Mouse (Mus musculus) layer of hippocampus, adult 2 months (tissue): ENCODE data around the gene Rbpms2. TPM values are rescaled to one million over a fixed set of nuclear protein-coding genes. Genes with fewer than 3 reads are reported as not detected.
A peak's percentile ranks its signal among the peaks of the same experiment; 100 is the strongest.

Source experiments
- DNase-seq, 2 experiments: peaks; one replicate each; pipeline ENCODE4 v3.0.0; 2022; ENCODE audit warnings: low spot score in 2 of 2
- H3K27ac ChIP-seq: fragments of 200-600 bp; 2 replicates; pipeline ENCODE4 v1.8.1; 2022
- H3K4me3 ChIP-seq: fragments of 200-600 bp; 2 replicates; pipeline ENCODE4 v1.8.1; 2022; ENCODE audit warnings: mild to moderate bottlenecking
- CTCF ChIP-seq: fragments of 200-600 bp; conservative IDR thresholded peaks from 2 replicates; pipeline ENCODE4 v1.8.1; 2022; ENCODE audit warnings: antibody characterized with exemption, mild to moderate bottlenecking, moderate library complexity
- total RNA-seq, 2 experiments: library from RNA; stranded (reverse); gene quantifications; 2 replicates each; pipeline ENCODE4 v1.2.3; 2021

Gene Rbpms2
- total RNA-seq, 2 experiments from 2014 or later, result 2.1 to 2.8 TPM

DNA sequence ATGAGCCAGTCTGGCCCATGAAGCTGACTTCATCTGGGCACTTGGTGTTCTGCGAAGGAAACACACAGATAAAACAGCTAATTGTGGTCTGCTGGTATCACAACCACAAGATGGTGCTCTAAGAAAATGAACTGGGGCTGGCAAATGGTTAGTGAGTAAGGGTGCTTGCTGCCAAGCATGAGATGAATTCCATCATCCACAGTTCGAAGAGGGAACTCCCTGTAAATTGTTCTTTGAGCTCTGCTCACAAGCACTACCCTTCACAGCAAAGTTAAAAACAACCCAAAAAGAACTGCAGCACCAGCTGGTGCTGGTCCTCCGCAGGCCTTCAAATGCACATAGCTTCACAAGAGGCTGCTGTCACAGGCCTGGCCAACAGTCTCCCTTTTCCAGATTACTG is 66.2 kb downstream of the Rbpms2 start:
- peak; percentile 88 for TF ChIP-seq CTCF
- H3K4me3 ChIP-seq, result no peak overlapping the region
- H3K27ac ChIP-seq, result peak overlapping the region; percentile 77
- peak; percentile 70 to 85 for DNase-seq

GRCm38 (mm10) chr9:65696337-65696736 is 66.9 kb downstream of the Rbpms2 start:
- no peak for TF ChIP-seq CTCF

DNA sequence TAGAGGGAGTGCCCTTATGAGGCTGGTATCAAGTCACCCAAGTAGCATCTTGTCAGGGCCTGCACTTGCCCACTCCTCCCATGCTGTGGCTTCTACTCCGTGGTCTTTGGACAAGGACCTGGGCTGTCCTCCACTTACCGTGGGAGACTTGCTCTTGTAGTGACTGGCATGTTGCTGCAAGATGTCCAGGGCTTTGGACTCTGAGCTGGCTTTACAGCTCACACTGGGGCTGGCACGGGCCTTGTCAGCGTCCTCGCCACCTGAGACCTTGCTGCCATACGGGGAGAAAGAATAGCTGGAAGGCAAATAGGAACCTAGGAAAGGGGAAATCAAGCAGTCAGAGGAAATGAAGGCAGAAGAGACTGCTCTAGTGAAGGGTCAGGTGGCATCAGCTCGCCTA is 67.9 kb downstream of the Rbpms2 start:
- Histone ChIP-seq H3K27ac (peak overlapping the region; percentile 70), H3K4me3 (no peak overlapping the region)

More at GRCm38 (mm10) chr9:65696337-65696736, 66.9 kb downstream of the Rbpms2 start:
- Histone ChIP-seq H3K4me3 (no peak overlapping the region), H3K27ac (peak overlapping the region; percentile 70)
- no peak for DNase-seq

GRCm38 (mm10) chr9:65697992-65698391 is 68.5 kb downstream of the Rbpms2 start:
- TF ChIP-seq CTCF, result no peak

More for the DNA sequence above, 67.9 kb downstream of the Rbpms2 start:
- DNase-seq, result no peak
- no peak for TF ChIP-seq CTCF

GRCm38 (mm10) chr9:65700504-65700903 is 71.1 kb downstream of the Rbpms2 start:
- TF ChIP-seq CTCF, result no peak
- H3K27ac ChIP-seq, result no peak overlapping the region
- no peak for DNase-seq
- H3K4me3 ChIP-seq, result no peak overlapping the region

More at GRCm38 (mm10) chr9:65697992-65698391, 68.5 kb downstream of the Rbpms2 start:
- Histone ChIP-seq H3K27ac (peak overlapping the region; percentile 70; the same call in 1 of the 2 replicates), H3K4me3 (no peak overlapping the region)
- no peak for DNase-seq

DNA sequence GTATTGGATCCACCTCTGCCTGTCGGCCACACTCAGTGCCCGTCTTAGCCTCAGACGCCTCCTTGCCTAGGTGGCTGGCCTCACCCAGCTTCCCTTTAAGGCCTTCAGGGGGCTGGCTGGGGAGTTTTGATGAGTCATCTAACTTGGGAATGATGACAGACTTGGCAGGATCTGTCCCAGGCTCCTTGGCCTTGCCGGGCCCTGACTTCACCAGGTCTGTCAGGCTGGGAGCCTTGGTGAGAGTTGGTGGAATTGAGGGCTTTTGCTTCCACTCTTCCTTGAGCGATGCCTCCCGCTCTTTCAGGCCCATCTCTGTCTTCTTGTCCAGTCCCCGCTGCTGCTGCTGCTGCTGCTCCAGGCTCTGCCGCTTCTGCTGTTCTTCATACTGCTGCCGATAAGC is 72.8 kb downstream of the Rbpms2 start:
- Histone ChIP-seq H3K4me3 (no peak overlapping the region), H3K27ac (no peak overlapping the region)
- no peak for TF ChIP-seq CTCF
- no peak for DNase-seq

GRCm38 (mm10) chr9:65703241-65703640 is 73.8 kb downstream of the Rbpms2 start:
- Histone ChIP-seq H3K4me3 (no peak overlapping the region), H3K27ac (no peak overlapping the region)
- DNase-seq, result no peak
- TF ChIP-seq CTCF, result no peak

GRCm38 (mm10) chr9:65703926-65704595 is 74.6 kb downstream of the Rbpms2 start:
- H3K4me3 ChIP-seq, result no peak overlapping the region
- no peak for TF ChIP-seq CTCF
- no peak overlapping the region for H3K27ac ChIP-seq
- DNase-seq, result no peak

Other genes starting within 250 kb of the Rbpms2 start
- under 1 TPM; 0.29 to 0.44 TPM for gene Kbtbd13, start 238.0 kb upstream of the Rbpms2 start, total RNA-seq
- 1 to 10 TPM; 3.1 to 3.9 TPM for gene Rasl12, start 231.1 kb upstream of the Rbpms2 start, total RNA-seq
- not detected for gene Slc51b, start 206.7 kb upstream of the Rbpms2 start, total RNA-seq
- gene Mtfmt, start 193.9 kb upstream of the Rbpms2 start, total RNA-seq, result 10 to 100 TPM; 18.5 to 20.3 TPM
- gene Spg21, start 168.7 kb upstream of the Rbpms2 start, total RNA-seq, result 10 to 100 TPM; 32.3 to 33.6 TPM
- 1 to 10 TPM; 4.8 to 5.0 TPM for gene Ankdd1a, start 109.5 kb upstream of the Rbpms2 start, total RNA-seq
- 10 to 100 TPM; 12.0 to 14.5 TPM for gene Plekho2, start 49.6 kb upstream of the Rbpms2 start, total RNA-seq
- gene Pif1, start 42.5 kb upstream of the Rbpms2 start, total RNA-seq, result under 1 TPM; 0.17 to 0.38 TPM
- 100 to 1,000 TPM; 199 to 204 TPM for gene Oaz2, start 38.4 kb downstream of the Rbpms2 start, total RNA-seq
- gene Zfp609, start 197.9 kb downstream of the Rbpms2 start, total RNA-seq, result 10 to 100 TPM; 54.2 to 62.2 TPM